Mouse (Mus musculus): ENCODE data around the gene Snurf. TPM values are rescaled to one million over a fixed set of nuclear protein-coding genes. Genes with fewer than 3 reads are reported as not detected.

Gene Snurf
- total RNA-seq (2015; ENCODE audit: low replicate concordance), result not detected in 2 replicates
- not detected in 2 replicates for total RNA-seq (2017; ENCODE audit: low replicate concordance)

GRCm38 (mm10) chr7:60004606-60005330 lies at the start of gene Snurf, which contains the start of gene Gm38393:
Snurf (minus strand) TSS chr7:60005049.
Gm38393 (minus strand) TSS chr7:60005064.
- no peak for ATAC-seq (replicated peaks; ENCODE audit: low FRiP score, poor library complexity, severe bottlenecking)

DNA sequence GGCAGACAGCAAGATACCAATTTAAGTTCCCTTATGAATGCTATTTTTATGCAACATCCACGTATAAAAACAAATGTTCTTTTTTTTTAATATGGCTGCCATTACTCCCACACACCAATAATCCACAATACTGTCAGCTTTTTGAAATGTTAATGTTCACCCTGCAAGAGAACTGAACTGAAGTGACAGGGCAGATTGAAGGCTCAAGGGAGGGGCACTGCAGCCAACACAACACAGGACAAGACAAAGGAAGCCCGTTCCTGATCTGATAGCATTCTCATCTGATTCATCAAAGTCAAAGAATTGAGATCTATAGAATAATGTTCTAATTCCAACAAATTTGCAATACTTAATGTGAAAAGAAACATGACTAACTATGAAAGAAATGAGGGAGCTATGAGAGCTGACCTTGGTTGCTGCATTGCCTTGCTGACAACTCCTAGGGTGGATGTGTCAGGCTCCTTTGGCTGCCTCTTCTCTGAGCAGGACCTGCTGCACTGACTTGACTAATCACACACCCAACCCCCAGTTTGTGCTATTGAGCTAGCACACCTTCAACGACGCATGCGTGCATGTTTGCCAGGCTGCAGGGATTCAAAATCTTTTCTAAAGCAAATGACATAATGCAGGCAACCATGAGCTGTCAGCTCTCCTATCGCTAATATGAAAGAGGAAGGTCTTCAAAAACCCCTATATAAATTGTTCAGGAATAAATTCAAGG lies 42.8 kb upstream of the Snurf start:
- ATAC-seq (replicated peaks; ENCODE audit: low FRiP score, poor library complexity, severe bottlenecking), result no peak

- ATAC-seq (replicated peaks; ENCODE audit: low FRiP score, poor library complexity, severe bottlenecking), result no peak
Measured at GRCm38 (mm10) chr7:60013186-60013585, 8.3 kb upstream of the Snurf start.

GRCm38 (mm10) chr7:60007727-60008360 lies 3.0 kb upstream of the Snurf start:
- ATAC-seq (replicated peaks; ENCODE audit: low FRiP score, poor library complexity, severe bottlenecking), result no peak

- no peak for ATAC-seq (replicated peaks; ENCODE audit: low FRiP score, poor library complexity, severe bottlenecking)
Measured at GRCm38 (mm10) chr7:60006262-60006661, 1.4 kb upstream of the Snurf start.

- no peak for ATAC-seq (replicated peaks; ENCODE audit: low FRiP score, poor library complexity, severe bottlenecking)
Measured at GRCm38 (mm10) chr7:60003921-60004605, 786 bp downstream of the Snurf start.

DNA sequence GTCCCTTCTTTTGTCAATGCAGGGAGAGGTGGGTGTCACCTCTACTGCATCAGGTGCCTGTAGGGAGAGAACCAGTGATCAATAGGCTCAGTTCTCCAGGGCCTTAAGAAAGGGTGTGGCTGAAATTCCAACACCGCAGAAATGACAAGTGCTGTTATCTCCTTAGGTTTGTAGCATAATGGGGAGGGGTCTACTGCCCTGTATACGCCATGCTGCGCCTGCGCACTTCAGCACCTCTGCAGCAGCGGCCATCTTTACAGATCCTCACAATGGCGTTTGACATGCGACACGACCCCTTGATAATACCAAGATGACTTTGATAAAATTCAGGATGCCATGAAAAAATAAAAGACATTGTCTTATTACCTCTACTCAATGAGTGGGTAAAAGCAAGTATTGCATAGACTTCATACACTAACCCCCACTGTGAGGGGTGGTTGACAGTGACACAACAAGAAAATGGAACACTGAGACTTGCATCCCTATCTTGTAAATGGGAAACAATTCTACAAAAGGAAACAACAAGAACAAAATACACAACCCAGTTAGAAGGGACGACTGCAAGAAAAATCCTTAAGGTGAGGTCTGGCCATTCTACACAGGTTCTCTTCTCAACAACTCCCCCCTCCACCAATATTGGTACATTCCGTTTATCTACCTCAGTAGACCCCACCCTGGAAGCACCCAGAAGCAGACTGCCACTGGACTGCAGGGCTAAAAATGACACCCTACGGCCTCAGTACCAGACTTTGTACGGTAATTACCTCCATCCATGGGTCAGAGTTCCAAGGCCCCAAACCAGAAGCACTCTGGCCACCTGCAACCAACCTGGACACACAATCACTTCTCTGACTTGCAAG lies 1.6 kb downstream of the Snurf start:
- no peak for ATAC-seq (replicated peaks; ENCODE audit: low FRiP score, poor library complexity, severe bottlenecking)

DNA sequence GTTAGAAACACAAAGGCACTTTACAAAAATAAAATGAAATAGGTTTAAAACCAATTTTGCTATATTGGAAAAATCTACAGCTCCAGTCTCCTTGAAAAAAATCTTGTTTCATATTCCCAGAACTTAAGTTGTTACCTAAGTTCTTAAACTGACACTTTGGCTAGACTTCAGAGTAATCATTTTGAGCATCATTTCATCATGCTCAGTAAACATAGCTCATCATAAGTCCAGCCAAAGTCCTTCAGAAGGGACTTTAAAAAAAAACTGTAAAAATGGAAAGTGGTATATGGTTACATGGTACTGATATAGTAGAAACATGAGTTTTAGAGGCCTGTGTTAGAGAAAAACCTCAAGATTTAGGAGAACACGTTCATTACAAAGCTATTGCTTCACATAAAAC lies 26.2 kb downstream of the Snurf start:
- no peak for ATAC-seq (replicated peaks; ENCODE audit: low FRiP score, poor library complexity, severe bottlenecking)

Other genes with a start within 250 kb of the Snurf start
- not detected in 2 replicates for gene Gm38393, start within 50 bp of the Snurf start, total RNA-seq (2015; ENCODE audit: low replicate concordance)
- gene Gm38393, start within 50 bp of the Snurf start, total RNA-seq (2017; ENCODE audit: low replicate concordance), result 0.09 TPM in 1 of 2 replicates, not detected in the other
- not detected in 2 replicates for gene Snrpn, start 135.2 kb upstream of the Snurf start, total RNA-seq (2015; ENCODE audit: low replicate concordance)
- gene Snrpn, start 135.2 kb upstream of the Snurf start, total RNA-seq (2017; ENCODE audit: low replicate concordance), result not detected in 2 replicates

Measured in erythroblast, adult 5-6 weeks (primary cell).